Mouse (Mus musculus) A20 (cell line): ENCODE data around the gene Gtdc1.
"Not testable (repeated sequence)": the region's sequence is repeated elsewhere in the genome, so short reads cannot be mapped to it uniquely, and the experiment has no call there.

Experiments
- DNase-seq: peaks from one replicate; pipeline ENCODE4 v3.0.0-alpha.2; 2011; ENCODE audit warnings: low read depth, low spot score

Gtdc1 gene

DNA sequence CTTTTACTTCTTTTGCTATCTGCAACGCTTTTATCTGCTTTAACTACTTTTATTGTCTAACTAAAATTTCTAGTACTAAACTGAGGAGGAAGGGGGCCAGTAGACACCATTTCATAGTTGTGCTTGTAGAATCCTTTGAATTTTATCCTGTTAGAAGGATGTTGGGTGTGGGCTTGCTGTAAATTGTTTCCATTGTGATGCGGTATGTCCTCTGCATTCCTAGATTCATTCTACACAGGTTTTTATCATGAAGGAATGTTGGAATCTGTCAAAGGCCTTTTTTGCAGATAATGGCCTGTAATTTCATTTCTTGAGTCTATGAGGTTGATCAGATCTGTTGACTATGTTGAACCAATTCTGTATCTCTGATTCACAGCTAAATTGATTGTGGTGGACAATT is 146.5 kb downstream of the Gtdc1 start:
- DNase-seq: no peak

GRCm38 (mm10) chr2:44763898-44764297 is 163.6 kb downstream of the Gtdc1 start:
- no peak for DNase-seq

DNA sequence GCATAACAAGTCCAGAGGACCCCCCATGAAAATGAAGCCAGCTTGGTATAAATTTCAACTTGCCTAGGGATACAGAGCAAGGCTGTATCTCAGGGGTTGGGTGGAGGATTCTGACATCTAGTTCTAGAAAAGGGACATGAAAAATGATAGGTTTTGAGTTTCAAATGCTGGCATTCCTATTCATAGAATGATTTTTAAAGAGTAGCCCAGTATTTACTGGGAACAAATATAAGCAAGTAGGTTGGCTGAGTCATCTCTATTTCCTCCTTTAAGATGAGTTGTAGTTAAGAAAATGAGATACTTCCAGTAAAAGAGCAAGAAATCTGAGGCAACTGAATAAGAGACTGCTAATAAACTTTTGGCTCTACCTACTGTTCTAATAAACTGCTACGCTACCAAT is 190.8 kb downstream of the Gtdc1 start:
- DNase-seq: no peak

DNA sequence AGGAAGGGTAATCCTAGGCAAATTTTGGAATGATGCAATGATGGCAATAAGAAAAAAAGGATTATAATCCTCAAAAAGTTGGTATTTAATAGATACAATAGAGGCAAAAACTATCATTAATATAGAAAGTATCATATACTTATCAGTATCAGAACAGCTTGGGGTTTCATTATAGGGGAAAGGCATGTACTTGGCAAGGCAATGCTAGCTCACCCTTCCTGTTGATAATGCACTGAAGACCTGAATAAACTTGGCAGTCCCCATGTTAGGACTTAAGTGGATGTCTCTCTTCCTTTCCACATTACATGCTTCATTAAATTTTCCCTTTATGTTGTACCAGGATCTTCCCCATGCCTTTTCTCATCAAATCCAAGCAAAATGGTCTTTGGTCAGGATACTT is 206.0 kb downstream of the Gtdc1 start:
- no peak for DNase-seq

DNA sequence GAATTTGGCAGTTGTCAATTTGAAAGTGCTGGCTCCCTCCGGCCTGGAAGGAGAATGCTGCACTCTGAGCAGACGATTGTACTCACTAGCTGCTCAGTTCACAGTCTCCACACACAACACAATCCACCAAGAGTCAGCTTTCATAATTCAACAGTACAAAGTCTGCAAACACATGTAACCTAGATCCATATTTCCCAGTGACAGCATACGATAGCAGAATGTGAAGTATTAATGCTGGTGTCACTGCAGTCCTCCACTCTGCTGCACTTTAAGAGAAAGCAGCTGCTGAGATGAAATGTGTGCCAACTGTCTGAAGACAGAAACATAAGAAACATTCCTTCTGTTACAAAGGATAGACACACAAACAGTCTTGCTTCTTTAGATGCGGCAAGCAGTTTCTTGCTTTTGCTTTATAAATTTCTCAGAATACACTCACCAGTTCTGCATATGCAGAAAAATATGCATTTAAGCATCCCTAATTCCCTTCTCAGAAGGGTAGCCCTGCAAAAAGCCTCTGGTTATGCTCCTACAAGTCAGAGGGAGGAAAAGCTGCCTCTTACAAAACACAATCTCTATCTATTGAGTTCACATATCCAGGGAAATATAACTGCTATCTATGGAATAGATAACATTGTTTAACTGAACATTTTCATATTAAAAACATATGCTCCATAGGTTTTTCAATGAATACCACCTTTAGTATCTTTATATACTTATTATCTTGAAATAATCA is 221.4 kb downstream of the Gtdc1 start:
- DNase-seq: no peak

- no peak for DNase-seq
Observed at GRCm38 (mm10) chr2:44700276-44700675, 227.2 kb downstream of the Gtdc1 start.

GRCm38 (mm10) chr2:44696441-44696840 is 231.0 kb downstream of the Gtdc1 start:
- no peak for DNase-seq

- DNase-seq: no peak
Observed at GRCm38 (mm10) chr2:44693898-44694297, 233.6 kb downstream of the Gtdc1 start.

GRCm38 (mm10) chr2:44664049-44664448 is 263.4 kb downstream of the Gtdc1 start:
- no peak for DNase-seq

DNA sequence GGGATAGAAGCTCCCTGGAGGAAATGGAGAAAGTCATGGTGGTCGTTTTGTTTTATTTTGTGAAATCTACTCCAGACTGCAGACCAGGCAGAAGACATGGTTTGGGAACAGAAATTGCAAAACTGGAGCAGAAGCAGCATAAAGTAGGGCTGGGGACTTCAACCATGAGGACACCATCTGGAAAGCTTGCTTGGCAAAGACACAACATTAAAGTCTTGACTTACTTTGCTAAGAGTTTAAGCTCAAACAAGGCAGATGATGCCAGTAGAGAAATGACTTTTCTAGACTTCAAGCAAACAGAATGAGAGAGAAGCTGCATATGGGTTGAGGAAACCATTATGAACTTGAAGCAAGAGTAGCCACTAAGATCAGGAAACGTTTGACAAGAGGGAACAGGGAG is 267.6 kb downstream of the Gtdc1 start:
- DNase-seq: no peak

DNA sequence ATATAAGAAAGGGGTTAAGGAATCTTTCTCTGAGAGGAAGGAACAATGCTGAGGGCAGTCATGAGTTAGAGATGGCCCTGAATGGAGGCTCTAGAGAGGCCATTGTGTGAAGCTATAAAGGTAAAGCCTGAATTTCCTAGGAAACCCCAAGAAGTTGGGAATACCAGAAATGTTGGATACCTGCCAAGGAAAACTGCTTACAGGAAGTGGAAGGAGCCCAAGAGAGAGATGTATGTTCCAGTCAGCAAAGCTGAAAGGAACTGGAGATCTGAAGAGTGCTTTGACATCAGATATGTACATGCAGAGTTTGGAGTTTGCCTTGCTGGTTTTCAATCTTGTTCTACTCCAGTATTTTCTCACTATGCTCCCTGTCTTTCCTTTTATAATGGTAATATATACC is 268.4 kb downstream of the Gtdc1 start:
- DNase-seq: no peak

DNA sequence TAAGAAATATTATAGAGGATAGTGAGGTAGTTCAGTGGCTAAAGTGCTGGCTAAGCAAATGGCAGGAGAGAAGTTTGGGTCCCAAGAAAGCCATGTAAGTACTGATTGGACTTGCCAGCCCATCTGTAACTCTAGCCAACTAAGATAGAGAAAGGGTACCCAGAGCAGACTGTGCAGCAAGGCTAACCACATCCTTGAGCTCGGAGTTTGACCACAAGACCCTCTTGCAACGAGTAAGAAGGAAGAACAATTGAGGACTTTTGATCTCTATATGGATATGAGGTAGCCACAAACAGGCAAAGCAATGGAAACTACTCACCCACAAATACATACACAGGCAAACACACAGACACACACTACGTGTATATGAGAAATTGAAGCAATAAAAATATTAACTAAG is 278.9 kb downstream of the Gtdc1 start:
- DNase-seq: no peak

- DNase-seq: no peak
Observed at GRCm38 (mm10) chr2:44646398-44646797, 281.1 kb downstream of the Gtdc1 start.

DNA sequence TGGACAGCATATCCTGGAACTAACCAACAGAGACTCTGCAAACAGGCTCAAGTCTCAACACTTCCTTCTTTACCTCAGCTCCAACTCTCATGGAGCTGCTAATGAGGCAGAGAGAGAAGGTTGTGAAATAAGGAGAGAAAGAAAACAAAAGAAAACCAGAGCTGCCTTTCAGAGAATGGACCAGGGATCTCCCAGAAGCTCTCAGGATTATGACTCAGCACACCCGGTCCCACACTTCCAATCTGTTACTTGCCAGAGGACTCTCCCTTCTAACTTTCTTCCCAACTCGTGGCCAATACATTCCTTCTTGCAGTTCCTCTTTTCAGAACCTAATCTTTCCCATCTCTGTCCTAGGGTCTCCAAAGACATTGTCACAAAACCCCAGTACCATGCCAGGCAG is 288.1 kb downstream of the Gtdc1 start:
- no peak for DNase-seq

GRCm38 (mm10) chr2:44638157-44638556 is 289.3 kb downstream of the Gtdc1 start:
- no peak for DNase-seq

GRCm38 (mm10) chr2:44633971-44634370 is 293.5 kb downstream of the Gtdc1 start:
- DNase-seq: no peak

- no peak for DNase-seq
Observed at GRCm38 (mm10) chr2:44633064-44633463, 294.4 kb downstream of the Gtdc1 start.

DNA sequence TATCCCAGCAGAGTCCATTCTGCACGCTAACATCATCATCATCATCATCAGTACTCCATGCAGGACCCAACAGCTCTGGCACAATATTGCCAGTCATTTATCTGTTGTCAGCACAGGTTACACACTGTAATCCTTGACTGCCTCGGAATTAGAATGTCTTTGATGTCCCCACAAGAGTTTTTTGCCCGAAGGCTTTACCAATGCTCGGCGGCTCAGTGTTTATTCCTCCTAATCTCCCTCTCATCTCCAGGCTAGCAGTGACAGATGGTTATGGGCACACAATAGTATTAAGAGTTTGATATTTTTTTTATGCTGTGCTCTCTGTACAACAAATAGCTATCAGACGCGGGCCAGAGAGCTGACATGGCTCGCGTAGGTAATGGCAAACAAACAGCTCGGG is 294.9 kb downstream of the Gtdc1 start:
- no peak for DNase-seq

DNA sequence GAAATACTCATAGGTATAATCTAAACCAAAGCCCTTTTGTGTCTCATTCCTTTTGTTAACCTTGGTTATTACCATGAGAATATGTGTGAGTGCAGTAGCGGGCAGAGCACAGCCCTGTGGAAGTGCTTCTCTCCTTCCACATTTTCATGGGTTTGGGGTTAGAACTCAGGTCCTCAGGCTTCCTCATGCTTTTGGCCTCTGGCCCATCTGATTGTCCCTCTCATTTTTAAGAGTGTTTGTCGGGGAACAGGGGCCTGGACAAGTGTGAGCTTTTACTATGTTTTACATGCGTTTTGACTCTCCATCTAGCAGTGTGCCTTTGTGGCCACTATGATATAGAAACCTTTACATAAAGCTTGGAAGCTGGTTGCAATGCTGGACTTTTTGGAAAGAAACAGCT is 296.4 kb downstream of the Gtdc1 start:
- DNase-seq: no peak

DNA sequence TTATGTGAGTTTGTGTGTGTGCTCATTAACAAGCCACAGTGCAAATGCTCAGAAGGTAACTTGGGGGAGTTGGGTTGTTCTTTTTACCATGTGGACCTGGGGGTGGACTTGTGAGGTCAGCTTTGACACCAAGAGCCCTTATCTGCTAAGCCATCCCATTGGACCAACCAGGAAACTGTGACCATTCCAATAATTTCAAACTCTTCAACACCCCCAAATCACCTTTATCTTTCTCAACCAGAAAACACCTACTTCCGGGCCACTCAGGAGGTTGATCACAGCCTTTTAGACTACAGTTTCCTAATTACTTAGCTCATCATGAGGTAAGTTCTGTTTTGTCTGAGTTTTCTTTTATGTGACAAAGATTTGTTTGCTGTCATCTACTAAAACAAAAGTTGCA is 298.7 kb downstream of the Gtdc1 start:
- no peak for DNase-seq

- no peak for DNase-seq
Observed at GRCm38 (mm10) chr2:44625154-44625553, 302.3 kb downstream of the Gtdc1 start.

GRCm38 (mm10) chr2:44622471-44622870 is 305.0 kb downstream of the Gtdc1 start:
- DNase-seq: no peak

GRCm38 (mm10) chr2:44599653-44600052 is 327.8 kb downstream of the Gtdc1 start:
- DNase-seq: not testable (repeated sequence)

- no peak for DNase-seq
Observed at GRCm38 (mm10) chr2:44594276-44594675, 333.2 kb downstream of the Gtdc1 start.
